ENCODE assay signal across 14 mouse cellular contexts in the genomic region with DNA sequence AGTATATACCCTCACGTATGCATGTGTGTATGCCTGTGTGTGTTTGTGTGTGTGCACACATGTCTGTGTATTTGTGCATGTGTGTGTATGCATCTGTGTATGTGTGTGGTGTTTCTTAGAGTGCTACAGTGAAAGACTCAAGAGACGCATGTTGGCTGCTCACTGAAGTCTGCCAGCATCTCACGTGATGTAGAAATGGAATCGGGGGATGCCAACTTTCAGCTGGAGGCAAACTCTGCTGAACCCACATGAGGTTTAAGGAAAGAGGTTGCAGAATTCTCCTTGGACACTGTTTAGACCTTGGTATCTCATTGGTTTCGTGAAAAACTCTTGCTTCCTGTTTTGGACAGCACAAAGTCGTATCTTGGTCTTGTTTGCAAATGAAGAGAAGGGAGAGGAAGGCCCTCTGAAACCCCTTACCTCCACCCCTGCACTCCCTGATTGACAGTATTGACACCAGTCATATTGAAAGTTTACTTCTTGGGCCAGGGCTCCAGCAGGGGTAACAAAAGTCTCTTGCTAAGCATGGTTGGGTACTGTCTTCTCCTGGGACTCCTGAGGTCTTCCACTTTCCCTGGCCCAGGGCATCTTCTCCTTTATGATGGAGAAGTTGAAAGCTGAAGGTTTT. TPM values are rescaled to one million over a fixed set of nuclear protein-coding genes. Genes with fewer than 3 reads are reported as not detected.
DNase-seq lines count a peak whose midpoint lies in the region; ATAC-seq lines count a peak whose summit lies in the region.
"Had no signal": no experiment of that assay in that cellular context is flagged by ENCODE, and none has a peak within 500 bp of the region (broad histone marks: within the 10 kb centered on the region; RNA-seq: fewer than 3 reads in every experiment).

No protein-coding gene starts in this region.

- H3K27me3 ChIP-seq in forebrain, embryonic 10.5 days (ENCODE audit: poor library complexity, severe bottlenecking) = no peaks in the 10 kb centered on the region; the same call in 1 of the 2 replicates
- no peaks in the 10 kb centered on the region for H3K27me3 ChIP-seq in forebrain, embryonic 11.5 days (ENCODE audit: control insufficient read depth, insufficient read depth, low read length)
- H3K27me3 ChIP-seq in hindbrain, embryonic 15.5 days = no peaks in the 10 kb centered on the region
- H3K27me3 ChIP-seq in midbrain, embryonic 16.5 days (ENCODE audit: control insufficient read depth, insufficient read depth, low read depth, low read length) = no peaks in the 10 kb centered on the region

- H3K4me3 ChIP-seq in forebrain, embryonic 10.5 days = no peak overlapping the region
- no peak overlapping the region for H3K4me3 ChIP-seq in forebrain, embryonic 11.5 days (ENCODE audit: low read depth, low read length)
- no peak overlapping the region for H3K4me3 ChIP-seq in hindbrain, embryonic 15.5 days
- no peak overlapping the region for H3K4me3 ChIP-seq in midbrain, embryonic 16.5 days (ENCODE audit: low read depth, low read length)
- H3K4me3 ChIP-seq: erythroblast, embryonic 14.5 days had no signal

- WGBS in forebrain, embryonic 10.5 days = 90% methylated on average over 6 of the region's 6 CpGs
- 93% methylated on average over 6 of the region's 6 CpGs for WGBS in forebrain, embryonic 11.5 days
- WGBS in hindbrain, embryonic 15.5 days = 75% methylated on average over 6 of the region's 6 CpGs
- WGBS in midbrain, embryonic 16.5 days = 87% methylated on average over 6 of the region's 6 CpGs

- peaks cover 29% of the 10 kb centered on the region for H3K4me1 ChIP-seq in forebrain, embryonic 10.5 days
- H3K4me1 ChIP-seq in forebrain, embryonic 11.5 days (replicated peaks; ENCODE audit: control insufficient read depth, insufficient read depth, low read length) = peaks cover 4% of the 10 kb centered on the region; the same call in 1 of the 2 replicates
- peaks cover 30% of the 10 kb centered on the region for H3K4me1 ChIP-seq in hindbrain, embryonic 15.5 days (replicated peaks)
- peaks cover 15% of the 10 kb centered on the region for H3K4me1 ChIP-seq in midbrain, embryonic 16.5 days (ENCODE audit: control insufficient read depth, insufficient read depth, low read length)

- H3K4me2 ChIP-seq in forebrain, embryonic 11.5 days (ENCODE audit: low read depth, low read length, severe bottlenecking) = no peak overlapping the region
- H3K4me2 ChIP-seq in hindbrain, embryonic 15.5 days = no peak overlapping the region
- H3K4me2 ChIP-seq in midbrain, embryonic 16.5 days (ENCODE audit: low read length) = no peak overlapping the region
- H3K4me2 ChIP-seq: liver, embryonic 11.5 days had no signal

- no peak overlapping the region for H3K9ac ChIP-seq in forebrain, embryonic 11.5 days (ENCODE audit: low read length)
- no peak overlapping the region for H3K9ac ChIP-seq in hindbrain, embryonic 15.5 days
- H3K9ac ChIP-seq in midbrain, embryonic 16.5 days (ENCODE audit: low read depth, low read length) = no peak overlapping the region

- no peak for DNase-seq in forebrain, embryonic 10.5 days (ENCODE audit: extremely low spot score, low spot score)
- DNase-seq in forebrain, embryonic 11.5 days (ENCODE audit: low spot score) = no peak
- no peak for DNase-seq in right cerebral cortex, adult 18-20 months
- DNase-seq in frontal cortex, adult 2 months (ENCODE audit: extremely low spot score in 1 of 2, low spot score in 1 of 2) = no peak
- DNase-seq in adrenal gland, adult (ENCODE audit: inconsistent age in 2 of 2, low spot score in 1 of 2) = no peak
- DNase-seq: gastrocnemius, postnatal 14 days; lung, postnatal 14 days had no signal

- no peak for ATAC-seq in forebrain, embryonic 11.5 days (replicated peaks; ENCODE audit: low FRiP score)
- ATAC-seq in common myeloid progenitor, adult 5-6 weeks (replicated peaks; ENCODE audit: low read depth, poor library complexity, severe bottlenecking) = peak; percentile 15; the same call in 1 of the 2 replicates
- no peak for ATAC-seq in hindbrain, embryonic 15.5 days (ENCODE audit: low FRiP score, low read depth)
- ATAC-seq in midbrain, embryonic 16.5 days = no peak
- ATAC-seq: intestine, postnatal 0 days had no signal

- no peaks in the 10 kb centered on the region for H3K9me3 ChIP-seq in forebrain, embryonic 10.5 days
- no peaks in the 10 kb centered on the region for H3K9me3 ChIP-seq in forebrain, embryonic 11.5 days (ENCODE audit: control insufficient read depth, low read length)
- H3K9me3 ChIP-seq in hindbrain, embryonic 15.5 days = no peaks in the 10 kb centered on the region
- no peaks in the 10 kb centered on the region for H3K9me3 ChIP-seq in midbrain, embryonic 16.5 days (replicated peaks; ENCODE audit: control insufficient read depth, low read length, poor library complexity, severe bottlenecking)
- H3K9me3 ChIP-seq: G1E had no signal

- peak overlapping the region; percentile 68; the same call in 1 of the 2 replicates for H3K27ac ChIP-seq in forebrain, embryonic 10.5 days
- no peak overlapping the region for H3K27ac ChIP-seq in forebrain, embryonic 11.5 days (ENCODE audit: low read depth, low read length)
- H3K27ac ChIP-seq in hindbrain, embryonic 15.5 days (replicated peaks) = peak overlapping the region; percentile 76
- H3K27ac ChIP-seq in midbrain, embryonic 16.5 days (ENCODE audit: low read length) = peak overlapping the region; percentile 82

- no peaks in the 10 kb centered on the region for H3K36me3 ChIP-seq in forebrain, embryonic 10.5 days (replicated peaks)
- H3K36me3 ChIP-seq in forebrain, embryonic 11.5 days (ENCODE audit: control insufficient read depth, insufficient read depth, low read length) = no peaks in the 10 kb centered on the region
- H3K36me3 ChIP-seq in hindbrain, embryonic 15.5 days = no peaks in the 10 kb centered on the region
- H3K36me3 ChIP-seq in midbrain, embryonic 16.5 days (ENCODE audit: control insufficient read depth, insufficient read depth, low read length) = no peaks in the 10 kb centered on the region
- H3K36me3 ChIP-seq: G1E had no signal

RNA-seq across cellular contexts. Expression of gene Skap1, which starts 8.6 kb away (rescaled TPM):
- polyA plus RNA-seq in forebrain, embryonic 10.5 days (2016; fragmentation: Nextera tagmentation; extraction: Ambion mirVana) = 1.7 and 2.2 TPM in 2 replicates
- polyA plus RNA-seq in forebrain, embryonic 11.5 days (2014; fragmentation: Nextera tagmentation; extraction: Ambion mirVana) = 2.6 and 3.9 TPM in 2 replicates
- 4.0 TPM in 1 of 2 replicates, not detected in the other for total RNA-seq in common myeloid progenitor, adult 5-6 weeks (2017)
- polyA plus RNA-seq in hindbrain, embryonic 15.5 days (2015; fragmentation: Nextera tagmentation; extraction: Ambion mirVana) = 6.1 and 6.5 TPM in 2 replicates
- polyA plus RNA-seq in midbrain, embryonic 16.5 days (2015; fragmentation: Nextera tagmentation; extraction: Ambion mirVana) = 3.6 and 4.9 TPM in 2 replicates
- 2.3 and 3.1 TPM in 2 replicates for polyA plus RNA-seq in frontal cortex, adult 2 months (2012; rRNA removed)
- polyA plus RNA-seq: erythroblast, embryonic 14.5 days; G1E had no signal
